Mouse (Mus musculus) thymus, postnatal 4 days (tissue): Measurements from ENCODE around the gene Nfs1.
"Not testable (repeated sequence)": the region's sequence is repeated elsewhere in the genome, so short reads cannot be mapped to it uniquely, and the experiment has no call there.

ENCODE experiments used
- DNase-seq: peaks from one replicate; pipeline ENCODE4 v3.0.0; 2021

Gene Nfs1

GRCm38 (mm10) chr2:156143953-156144724, at the start of gene Nfs1, which contains the start of gene Romo1:
TSS of gene Nfs1 (minus strand) at chr2:156144186.
TSS of gene Romo1 (plus strand) at chr2:156144039.
- peak; percentile 96 for DNase-seq

DNA sequence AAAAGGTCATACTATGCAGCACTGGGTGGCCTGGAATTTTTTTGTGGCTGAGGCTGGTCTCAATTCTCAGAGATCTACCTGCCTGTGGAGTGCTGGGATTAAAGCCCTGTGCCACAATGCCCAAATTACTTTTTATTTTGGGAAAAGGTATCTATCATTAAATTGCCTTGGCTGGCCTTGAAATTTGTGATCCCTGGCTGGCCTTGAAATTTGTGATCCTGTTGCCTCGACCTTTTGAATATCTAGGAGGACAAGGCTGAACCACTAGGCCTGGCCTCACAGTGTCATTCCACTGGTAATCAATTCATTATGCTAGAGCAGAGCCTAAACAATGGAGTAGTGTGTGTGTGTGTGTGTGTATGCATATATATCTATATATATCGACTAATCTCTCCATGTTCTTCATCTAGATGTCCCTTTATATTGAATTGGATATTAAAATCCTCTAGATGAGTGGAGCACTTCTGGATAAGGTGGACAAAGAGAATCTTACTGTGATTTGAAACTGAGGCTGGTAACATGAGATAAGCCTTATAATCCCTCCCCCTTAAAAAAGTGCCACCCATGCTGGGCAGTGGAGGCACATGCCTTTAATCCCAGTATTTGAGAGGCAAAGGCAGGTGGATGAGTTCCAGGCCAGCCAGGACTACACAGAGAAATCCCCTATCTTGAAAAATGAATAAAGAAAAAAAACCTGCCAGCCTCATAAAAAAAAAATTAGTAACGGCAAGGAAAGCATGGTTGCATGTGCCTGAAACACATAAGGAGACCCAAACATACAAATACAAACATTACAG, 49.3 kb upstream of the Nfs1 start:
- DNase-seq = no peak

GRCm38 (mm10) chr2:156192068-156192467, 48.1 kb upstream of the Nfs1 start:
- DNase-seq = no peak

DNA sequence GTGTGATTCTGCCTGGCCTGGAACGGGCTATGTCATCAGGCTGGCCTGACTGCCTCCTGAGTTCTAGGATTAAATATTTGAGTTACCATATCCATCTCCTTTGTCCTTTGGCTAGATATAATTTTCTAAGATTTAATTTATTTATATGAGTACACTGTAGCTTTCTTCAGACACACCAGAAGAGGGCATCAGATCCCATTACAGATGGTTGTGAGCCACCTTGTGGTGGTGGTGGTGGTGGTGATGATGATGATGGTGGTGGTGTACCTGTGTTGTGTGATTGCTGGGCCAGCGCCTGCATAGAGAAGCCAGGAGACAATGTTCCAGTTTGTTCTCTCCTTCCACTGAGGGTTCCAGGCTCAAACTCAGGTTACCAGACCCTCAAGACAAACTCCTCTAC, 47.6 kb upstream of the Nfs1 start:
- DNase-seq = no peak

- peak; percentile 77 for DNase-seq
Measured at GRCm38 (mm10) chr2:156190004-156190896, 46.3 kb upstream of the Nfs1 start.

DNA sequence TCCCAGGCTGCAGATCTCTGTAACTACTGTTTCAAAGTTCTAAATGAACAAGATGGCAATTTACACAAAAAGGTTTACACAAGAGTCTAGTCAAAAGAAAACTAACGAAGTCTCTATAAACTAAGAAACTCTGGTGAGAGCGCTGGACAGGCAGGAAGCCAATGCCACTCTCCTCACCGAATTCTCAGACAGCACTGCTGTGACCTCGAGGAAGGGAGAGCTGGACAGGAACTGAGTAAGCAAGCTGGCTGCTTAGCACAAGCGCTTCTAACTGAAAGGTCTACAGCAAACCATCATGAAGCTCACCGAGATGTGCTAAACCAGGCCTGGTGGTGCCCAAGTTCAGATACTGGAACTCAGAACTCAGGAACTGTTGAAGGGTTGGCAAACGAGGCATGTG, 45.3 kb upstream of the Nfs1 start:
- DNase-seq = not testable (repeated sequence)

DNA sequence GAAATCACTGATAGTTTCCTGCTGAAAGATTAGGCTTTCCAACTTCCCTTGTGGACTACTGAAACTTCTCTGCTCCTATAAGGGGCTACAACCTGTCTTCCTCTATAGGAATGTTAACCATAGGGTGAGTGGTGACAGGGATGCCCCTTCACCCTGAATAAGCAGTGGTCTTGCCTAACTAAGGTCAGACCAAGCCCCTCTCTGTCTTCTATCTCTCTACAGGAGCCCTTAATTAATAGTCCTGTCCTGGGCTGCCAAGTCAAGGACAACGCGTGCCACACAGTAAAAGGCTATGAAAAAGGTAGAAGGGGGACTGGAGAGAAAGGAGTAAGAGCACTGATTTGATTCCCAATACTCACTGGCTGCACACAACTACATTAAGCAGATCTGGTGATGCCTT, 37.6 kb upstream of the Nfs1 start:
- no peak for DNase-seq

DNA sequence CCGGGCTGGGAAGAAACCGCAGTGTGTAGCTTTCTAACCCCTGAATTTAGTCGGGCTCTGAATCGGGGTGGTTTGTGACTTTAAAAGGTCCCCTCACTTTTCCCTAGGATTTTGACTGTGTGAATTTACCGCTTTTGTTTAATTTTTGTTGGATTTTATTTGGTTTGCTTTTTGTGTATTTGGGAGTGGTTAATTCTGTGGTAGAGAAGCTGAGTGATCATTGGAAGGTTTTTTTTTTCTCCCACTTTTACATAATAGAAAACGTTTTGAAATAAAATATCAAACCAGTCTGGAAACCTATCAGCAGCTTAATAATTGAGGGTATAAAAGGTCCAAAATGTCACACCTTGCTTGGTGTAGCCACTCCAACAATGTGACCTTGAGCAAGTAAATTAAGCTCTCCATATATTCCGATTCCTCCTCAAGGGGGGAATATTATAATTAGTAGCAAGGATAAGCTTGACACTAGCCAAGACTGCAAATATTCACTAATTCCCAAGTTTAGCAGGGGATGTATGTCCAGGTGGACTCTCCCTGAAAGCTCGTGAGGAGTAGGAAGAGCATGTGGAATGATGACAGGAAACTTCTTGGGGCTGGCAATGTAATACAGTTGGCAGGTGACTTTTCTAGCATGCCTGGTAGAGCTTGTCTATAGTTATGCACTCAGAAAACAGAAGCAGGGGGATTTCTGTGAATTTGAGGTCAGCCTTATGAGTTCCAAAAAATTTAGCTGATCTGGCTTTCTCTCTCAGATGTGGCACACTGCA, 37.0 kb upstream of the Nfs1 start:
- DNase-seq = no peak

- DNase-seq = peak; percentile 99
Measured at GRCm38 (mm10) chr2:156180094-156180821, 36.3 kb upstream of the Nfs1 start, which contains the start of gene Rbm39. TSS of gene Rbm39 (minus strand) at chr2:156180238.

DNA sequence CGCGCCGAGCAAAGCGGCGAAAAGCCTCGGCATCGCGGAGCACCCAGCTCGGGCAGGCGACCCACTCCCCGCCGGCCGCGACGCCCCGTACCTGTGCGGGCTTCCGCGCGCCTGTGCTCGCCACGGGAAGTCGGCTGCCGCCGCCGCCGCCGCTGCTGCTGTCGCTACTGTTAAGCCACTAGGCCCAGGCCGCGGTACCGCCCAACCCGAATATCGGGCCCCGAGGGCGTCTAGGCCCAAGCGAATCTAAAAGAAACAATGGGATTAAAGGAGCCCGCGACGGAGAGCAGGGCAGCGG, 35.8 kb upstream of the Nfs1 start:
- DNase-seq = no peak

DNA sequence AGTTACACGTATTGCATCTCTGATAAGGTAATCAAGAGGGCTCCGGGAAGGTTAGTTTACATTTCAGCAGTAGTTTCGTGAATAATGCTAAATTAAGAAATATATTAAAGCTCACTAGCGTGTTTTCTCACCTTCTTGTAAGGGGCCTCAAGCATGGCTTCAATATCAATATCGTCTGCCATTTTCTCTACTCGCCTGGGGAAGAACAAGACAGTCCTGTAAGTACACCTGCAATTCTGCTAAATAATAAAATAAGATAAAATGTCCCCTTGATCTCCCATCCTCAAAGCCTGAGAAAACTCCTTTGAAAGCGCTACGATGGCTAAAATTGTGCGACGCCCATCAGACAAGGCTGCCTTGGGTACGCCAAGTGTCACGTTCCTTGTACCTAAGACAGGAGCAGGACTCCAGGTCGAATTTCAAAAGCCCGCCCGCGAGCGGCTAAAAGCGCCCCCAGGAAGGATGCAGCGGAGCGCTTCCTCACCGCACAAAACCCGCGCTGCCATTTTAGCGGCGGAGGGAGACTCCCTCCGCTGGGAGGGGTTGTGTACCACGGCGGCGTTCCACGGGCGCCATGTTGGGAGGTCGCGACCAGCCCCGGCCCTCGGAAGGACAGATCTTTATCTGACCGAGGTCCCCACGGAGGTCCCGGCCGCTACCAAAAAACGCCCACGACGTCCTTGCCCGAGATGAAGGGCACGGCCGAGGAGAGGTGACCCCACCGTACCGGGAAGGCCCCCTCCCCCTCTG, 35.2 kb upstream of the Nfs1 start:
- DNase-seq = peak; percentile 90

DNA sequence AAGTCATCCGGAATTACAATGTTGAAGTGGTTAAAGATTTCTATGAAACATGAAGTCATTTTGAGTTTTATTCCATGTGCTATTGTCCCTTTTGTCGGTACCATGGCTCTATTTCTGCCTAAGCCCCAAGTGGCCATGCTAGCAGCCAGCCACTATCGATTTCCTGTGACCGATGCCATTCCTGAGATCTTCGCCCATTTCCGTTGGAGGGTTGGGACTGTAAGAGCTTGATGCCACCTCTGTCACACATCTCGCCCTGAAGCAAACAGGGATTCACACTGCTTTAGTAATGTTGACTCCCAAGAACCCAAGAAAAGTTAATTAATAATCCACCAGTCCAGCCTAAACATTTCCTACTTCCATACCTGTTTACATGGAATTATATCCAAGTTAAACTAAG, 33.7 kb upstream of the Nfs1 start:
- DNase-seq = no peak

- no peak for DNase-seq
Measured at GRCm38 (mm10) chr2:156177079-156177478, 33.1 kb upstream of the Nfs1 start.

- no peak for DNase-seq
Measured at GRCm38 (mm10) chr2:156166557-156166956, 22.6 kb upstream of the Nfs1 start.

- no peak for DNase-seq
Measured at GRCm38 (mm10) chr2:156165478-156165877, 21.5 kb upstream of the Nfs1 start.

GRCm38 (mm10) chr2:156151538-156151937, 7.6 kb upstream of the Nfs1 start:
- no peak for DNase-seq

- DNase-seq = no peak
Measured at GRCm38 (mm10) chr2:156147316-156147915, 3.4 kb upstream of the Nfs1 start.

DNA sequence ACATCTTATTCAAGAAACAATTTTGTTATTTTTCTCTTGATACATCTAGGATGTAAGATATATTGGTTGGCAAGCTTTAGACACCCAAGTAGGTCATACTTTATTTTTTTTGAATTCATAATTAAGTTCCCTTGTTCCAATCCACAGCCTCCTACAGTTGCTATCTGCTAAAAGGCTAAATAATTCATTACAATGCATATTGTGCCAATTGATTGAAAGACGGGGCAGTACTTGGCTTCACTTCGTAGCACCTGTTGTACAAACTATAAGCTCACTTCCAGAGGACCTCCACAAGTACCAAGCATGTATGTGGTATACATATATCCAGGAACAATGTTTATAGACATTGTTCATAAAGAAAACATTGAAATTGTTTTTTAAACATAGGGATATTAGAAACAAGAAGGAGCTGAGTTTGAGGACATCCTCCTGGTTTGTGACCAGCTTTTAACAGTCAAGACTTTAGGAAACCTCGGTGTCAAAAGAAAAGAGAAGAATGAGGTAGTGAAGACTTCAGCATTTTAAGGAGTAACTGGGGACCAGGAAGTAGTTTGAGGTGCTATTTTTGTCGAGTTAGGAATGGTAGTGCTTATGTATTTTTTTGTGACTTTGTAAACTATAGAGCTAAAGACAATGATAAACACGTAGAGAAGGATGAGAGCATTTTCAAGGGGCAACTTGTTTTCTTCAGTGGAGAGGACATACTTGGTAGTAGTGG, 2.4 kb upstream of the Nfs1 start:
- no peak for DNase-seq

- no peak for DNase-seq
Measured at GRCm38 (mm10) chr2:156145486-156146130, 1.6 kb upstream of the Nfs1 start.
